Mouse (Mus musculus) midbrain, embryonic 11.5 days (tissue): Measurements from ENCODE around the gene Arhgef40. TPM values are rescaled to one million over a fixed set of nuclear protein-coding genes. Genes with fewer than 3 reads are reported as not detected.

Experiments
- ATAC-seq: fragments of 200-750 bp; cut with Nextera tagmentation; 2 replicates; pipeline ENCODE4 v1.8.0; 2017; ENCODE audit warnings: moderate TSS enrichment, moderate library complexity; ENCODE audit not compliant: low FRiP score
- DNase-seq: peaks from one replicate; pipeline ENCODE4 v3.0.0; 2015; ENCODE audit warnings: low spot score; ENCODE audit errors: missing footprints
- H3K27ac ChIP-seq: fragments of 300-500 bp; sonication (generic); 2 replicates; pipeline ENCODE4 v1.5.1; 2014; ENCODE audit warnings: low read depth, low read length
- H3K27me3 ChIP-seq: fragments of 300-500 bp; sonication (generic); 2 replicates; pipeline ENCODE4 v1.6.1; 2014; ENCODE audit warnings: mild to moderate bottlenecking, low read length, moderate library complexity, mixed read lengths; ENCODE audit not compliant: control insufficient read depth, insufficient read depth
- H3K36me3 ChIP-seq: fragments of 300-500 bp; sonication (generic); 2 replicates; pipeline ENCODE4 v1.6.1; 2014; ENCODE audit warnings: mild to moderate bottlenecking, low read length, moderate library complexity, mixed read lengths; ENCODE audit not compliant: control insufficient read depth, insufficient read depth
- H3K4me1 ChIP-seq: fragments of 300-500 bp; sonication (generic); 2 replicates; pipeline ENCODE4 v1.6.1; 2014; ENCODE audit warnings: low read length; ENCODE audit not compliant: control insufficient read depth, insufficient read depth
- H3K4me2 ChIP-seq: fragments of 300-500 bp; sonication (generic); 2 replicates; pipeline ENCODE4 v1.6.1; 2014; ENCODE audit warnings: mild to moderate bottlenecking, moderate library complexity
- H3K4me3 ChIP-seq: fragments of 300-500 bp; sonication (generic); 2 replicates; pipeline ENCODE4 v1.5.1; 2014; ENCODE audit warnings: low read depth, low read length
- H3K9ac ChIP-seq: fragments of 300-500 bp; sonication (generic); 2 replicates; pipeline ENCODE4 v1.6.1; 2014; ENCODE audit warnings: low read length
- H3K9me3 ChIP-seq: fragments of 300-500 bp; sonication (generic); 2 replicates; pipeline ENCODE4 v1.6.1; 2016; ENCODE audit warnings: low read length; ENCODE audit not compliant: control insufficient read depth
- WGBS: fragments of 180-500 bp; shearing (Covaris S2); extraction: QIAGEN DNeasy Blood & Tissue Kit; methylation state at CpG from one replicate; pipeline ENCODE4 v1.1.7; 2014; 5-methylcytosine and 5-hydroxymethylcytosine counted together
- polyA plus RNA-seq: library from polyadenylated mRNA; unstranded; fragments of >200 nt; fragmentation: Nextera tagmentation; extraction: Ambion mirVana; gene quantifications from 2 replicates; pipeline ENCODE4 v1.2.1, GENCODE M21; 2014

Arhgef40 gene
- polyA plus RNA-seq, 1 experiment from 2014 or later = 52.8 TPM

DNA sequence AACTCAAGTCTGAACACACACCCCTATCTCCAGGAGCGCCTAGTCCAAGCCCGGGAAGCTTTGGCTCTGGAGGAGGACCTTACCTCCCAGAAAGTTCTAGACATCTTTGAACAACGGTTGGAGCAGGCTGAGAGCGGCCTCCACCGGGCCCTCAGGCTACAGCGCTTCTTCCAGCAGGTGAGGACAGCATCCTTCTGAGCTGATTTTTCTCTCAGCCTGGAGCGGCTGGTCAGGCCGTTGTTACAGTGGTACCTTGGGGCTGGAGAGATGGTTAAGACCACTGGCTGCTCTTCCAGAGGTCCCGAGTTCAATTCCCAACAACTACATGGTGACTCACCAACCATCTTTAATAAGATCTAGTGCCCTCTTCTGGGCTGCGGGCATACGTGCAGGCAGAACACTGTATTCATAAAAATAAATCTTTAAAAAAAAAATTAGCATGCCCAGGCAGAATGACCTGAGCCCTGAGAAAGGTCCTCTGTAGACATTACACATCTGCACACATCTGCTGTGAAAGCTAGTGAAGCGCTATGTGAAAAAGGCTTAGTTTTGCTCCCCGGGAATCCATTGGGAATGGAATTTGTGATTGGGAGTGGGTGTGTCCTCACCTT is 11.8 kb downstream of the Arhgef40 start:
- no peaks in the 10 kb centered on the region for H3K27me3 ChIP-seq
- H3K4me1 ChIP-seq = no peaks in the 10 kb centered on the region
- H3K4me3 ChIP-seq = no peak overlapping the region
- 89% methylated on average over 13 of the region's 13 CpGs for WGBS
- H3K36me3 ChIP-seq = peaks cover 38% of the 10 kb centered on the region
- H3K4me2 ChIP-seq = no peak overlapping the region
- H3K9ac ChIP-seq = no peak overlapping the region
- no peak overlapping the region for H3K27ac ChIP-seq
- DNase-seq (peak; percentile 82), ATAC-seq (no peak)
- H3K9me3 ChIP-seq = no peaks in the 10 kb centered on the region

DNA sequence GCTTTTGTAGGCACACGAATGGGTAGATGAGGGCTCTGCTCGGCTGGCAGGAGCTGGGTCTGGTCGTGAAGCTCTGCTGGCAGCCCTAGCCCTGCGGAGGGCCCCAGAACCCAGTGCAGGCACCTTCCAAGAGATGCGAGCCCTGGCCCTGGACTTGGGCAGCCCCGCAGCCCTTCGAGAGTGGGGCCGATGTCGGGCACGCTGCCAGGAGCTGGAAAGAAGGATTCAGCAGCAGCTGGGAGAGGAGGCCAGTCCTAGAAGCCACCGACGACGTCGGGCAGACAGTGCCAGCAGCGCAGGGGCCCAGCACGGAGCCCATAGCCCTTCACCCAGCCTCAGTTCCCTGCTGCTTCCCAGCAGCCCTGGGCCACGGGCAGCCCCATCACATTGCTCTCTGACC is 12.3 kb downstream of the Arhgef40 start:
- Histone ChIP-seq H3K4me3 (no peak overlapping the region), H3K36me3 (peaks cover 36% of the 10 kb centered on the region), H3K4me2 (no peak overlapping the region), H3K27ac (no peak overlapping the region), H3K9me3 (no peaks in the 10 kb centered on the region), H3K4me1 (no peaks in the 10 kb centered on the region), H3K27me3 (no peaks in the 10 kb centered on the region), H3K9ac (no peak overlapping the region)
- DNase-seq (no peak), ATAC-seq (no peak; the same call in 1 of the 2 replicates)
- WGBS = 75% methylated on average over 17 of the region's 17 CpGs

DNA sequence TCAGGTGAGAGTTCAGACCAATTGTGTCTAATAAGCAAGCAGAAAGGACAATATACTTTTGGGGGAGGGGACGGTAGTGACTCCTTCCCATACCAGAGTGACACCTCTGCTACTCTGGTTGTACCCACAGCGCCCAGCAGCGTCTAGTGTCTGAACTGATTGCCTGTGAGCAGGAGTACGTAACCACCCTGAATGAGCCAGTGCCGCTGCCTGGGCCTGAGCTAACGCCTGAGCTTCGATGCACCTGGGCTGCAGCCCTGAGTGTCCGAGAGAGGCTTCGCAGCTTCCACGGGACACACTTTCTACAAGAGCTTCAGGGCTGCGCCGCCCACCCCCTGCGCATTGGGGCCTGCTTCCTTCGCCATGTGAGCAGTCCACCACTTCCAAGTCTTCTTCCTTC is 13.0 kb downstream of the Arhgef40 start:
- WGBS = 88% methylated on average over 14 of the region's 14 CpGs
- Histone ChIP-seq H3K4me2 (no peak overlapping the region), H3K9ac (no peak overlapping the region), H3K9me3 (no peaks in the 10 kb centered on the region), H3K36me3 (peaks cover 37% of the 10 kb centered on the region), H3K4me3 (no peak overlapping the region), H3K27me3 (no peaks in the 10 kb centered on the region), H3K4me1 (no peaks in the 10 kb centered on the region), H3K27ac (no peak overlapping the region)
- DNase-seq = peak; percentile 72
- ATAC-seq = no peak

DNA sequence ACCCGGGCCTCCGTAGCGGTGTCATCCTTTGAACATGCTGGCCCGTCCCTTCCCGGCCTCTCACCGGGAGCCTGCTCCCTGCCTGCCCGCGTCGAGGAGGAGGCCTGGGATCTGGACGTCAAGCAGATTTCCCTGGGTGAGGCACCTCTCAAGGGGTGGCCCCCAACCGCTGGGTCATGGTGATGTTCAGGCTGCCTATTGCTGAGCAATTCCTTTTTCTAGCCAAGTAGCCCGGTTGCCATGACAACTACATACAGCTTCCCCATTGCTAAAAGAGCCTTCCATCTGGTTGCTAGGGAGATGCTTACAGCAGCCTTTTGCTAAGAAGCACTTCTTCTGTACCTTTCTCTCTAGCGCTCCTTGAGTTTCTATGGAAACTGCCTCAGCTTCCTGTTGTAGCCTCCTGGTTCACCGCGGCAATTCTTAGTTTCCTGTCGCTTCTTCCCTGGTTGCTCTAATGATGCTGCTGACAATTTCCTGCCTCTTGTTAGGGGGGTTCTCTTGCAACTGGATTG is 19.5 kb downstream of the Arhgef40 start:
- H3K36me3 ChIP-seq = peaks cover 42% of the 10 kb centered on the region
- ATAC-seq = peak; percentile 83

DNA sequence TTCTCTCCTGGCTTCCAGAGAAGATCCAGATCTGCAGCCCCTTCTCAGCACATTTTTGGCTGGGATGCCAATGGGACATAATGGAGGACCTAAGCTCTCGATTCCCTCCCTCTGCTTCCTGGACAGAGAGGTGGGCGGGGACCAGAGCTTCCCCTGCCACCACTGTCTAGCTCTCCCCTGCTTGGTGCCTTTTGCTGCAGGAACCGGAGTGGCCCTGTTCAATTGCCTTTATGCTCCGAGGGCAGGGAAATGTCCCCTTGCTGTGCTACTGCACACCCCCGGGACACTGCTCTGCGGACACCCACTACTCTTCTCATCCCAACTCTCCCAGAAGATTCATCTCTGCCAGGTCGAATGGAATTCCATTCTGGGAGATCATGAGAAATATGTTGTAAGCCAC is 20.6 kb downstream of the Arhgef40 start:
- no peaks in the 10 kb centered on the region for H3K27me3 ChIP-seq
- H3K4me1 ChIP-seq = peaks cover 52% of the 10 kb centered on the region
- H3K36me3 ChIP-seq = peaks cover 44% of the 10 kb centered on the region
- no peak overlapping the region for H3K4me3 ChIP-seq
- H3K4me2 ChIP-seq = no peak overlapping the region
- no peak for ATAC-seq
- no peaks in the 10 kb centered on the region for H3K9me3 ChIP-seq
- no peak overlapping the region for H3K27ac ChIP-seq
- 63% methylated on average over 7 of the region's 7 CpGs for WGBS
- H3K9ac ChIP-seq = no peak overlapping the region
- peak; percentile 77 for DNase-seq

More for the DNA sequence above, 19.5 kb downstream of the Arhgef40 start:
- Histone ChIP-seq H3K4me3 (no peak overlapping the region), H3K27ac (peak overlapping the region; percentile 76), H3K4me2 (peak overlapping the region; percentile 31), H3K9ac (peak overlapping the region; percentile 9; the same call in 1 of the 2 replicates), H3K9me3 (no peaks in the 10 kb centered on the region), H3K27me3 (no peaks in the 10 kb centered on the region), H3K4me1 (peaks cover 41% of the 10 kb centered on the region)
- peak; percentile 96 for DNase-seq
- whole genome bisulfite sequencing = 7% methylated on average over 16 of the region's 16 CpGs

DNA sequence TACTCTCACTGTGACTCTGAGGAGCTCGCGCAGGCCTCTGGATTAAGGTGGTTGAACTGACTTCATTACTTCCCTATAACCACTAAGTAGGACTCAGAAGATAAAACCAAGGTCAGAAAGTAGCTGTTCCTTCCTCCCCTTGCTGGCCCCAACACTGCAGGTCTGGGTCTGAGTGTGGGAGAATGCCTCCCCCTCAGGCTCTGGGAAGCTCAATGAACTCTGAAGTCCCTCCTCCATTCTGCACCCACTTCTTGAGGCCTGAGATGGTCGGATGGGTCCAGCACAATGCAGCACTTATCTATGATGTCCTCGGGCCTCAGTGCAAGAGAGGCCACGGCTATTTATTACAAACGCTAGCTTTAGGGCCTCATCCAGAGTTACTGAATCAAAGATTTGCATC is 21.1 kb downstream of the Arhgef40 start:
- Histone ChIP-seq H3K27ac (no peak overlapping the region), H3K4me3 (no peak overlapping the region), H3K4me1 (peaks cover 53% of the 10 kb centered on the region), H3K36me3 (peaks cover 41% of the 10 kb centered on the region), H3K27me3 (no peaks in the 10 kb centered on the region), H3K9ac (no peak overlapping the region), H3K4me2 (no peak overlapping the region), H3K9me3 (no peaks in the 10 kb centered on the region)
- DNase-seq = peak; percentile 83
- WGBS = 87% methylated on average over 6 of the region's 6 CpGs
- no peak for ATAC-seq

DNA sequence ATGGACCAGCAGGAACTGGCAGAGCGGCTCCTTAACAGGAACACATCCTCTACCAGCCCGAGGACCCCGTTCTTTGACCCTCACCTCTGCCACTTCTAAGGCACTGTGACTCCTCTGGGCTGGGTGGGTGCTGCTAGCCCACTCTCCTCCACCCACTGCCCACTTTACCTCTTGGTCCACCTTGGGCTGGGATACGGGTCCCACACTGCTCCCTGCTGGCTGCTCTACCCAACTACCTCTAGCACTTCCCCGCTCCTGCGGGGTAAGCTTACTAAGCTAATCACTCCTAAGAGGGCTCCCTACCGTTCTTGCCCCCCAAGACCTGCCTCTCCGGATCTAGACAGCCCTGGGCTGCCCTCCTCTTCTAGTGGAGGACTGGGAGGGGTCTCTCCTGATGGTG is 21.7 kb downstream of the Arhgef40 start:
- no peak overlapping the region for H3K4me3 ChIP-seq
- no peak overlapping the region for H3K4me2 ChIP-seq
- DNase-seq (no peak), ATAC-seq (no peak)
- WGBS = 69% methylated on average over 8 of the region's 8 CpGs
- no peaks in the 10 kb centered on the region for H3K9me3 ChIP-seq
- H3K27ac ChIP-seq = no peak overlapping the region
- no peaks in the 10 kb centered on the region for H3K27me3 ChIP-seq
- no peak overlapping the region for H3K9ac ChIP-seq
- H3K36me3 ChIP-seq = peaks cover 37% of the 10 kb centered on the region
- peaks cover 54% of the 10 kb centered on the region for H3K4me1 ChIP-seq

DNA sequence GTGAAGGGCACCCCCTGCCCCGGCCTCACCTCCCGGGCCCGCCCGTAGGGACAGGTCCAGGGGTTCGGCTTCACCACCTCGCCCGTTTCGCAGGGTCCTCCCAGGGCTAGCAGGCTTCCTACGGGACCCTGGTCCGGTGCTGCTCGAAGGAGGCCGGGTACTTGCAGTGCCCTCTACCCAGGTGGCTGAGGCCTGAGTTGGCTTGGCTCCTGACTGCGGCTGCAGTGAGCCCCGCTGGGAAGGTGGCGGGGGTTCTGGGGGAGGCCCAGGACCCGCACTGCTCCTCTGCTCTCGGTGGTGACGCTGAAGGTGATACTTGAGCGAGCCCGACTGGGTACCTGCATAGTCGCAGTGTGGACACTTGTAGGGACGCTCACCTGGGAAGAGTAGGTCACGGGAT is 22.3 kb downstream of the Arhgef40 start:
- Histone ChIP-seq H3K27me3 (no peaks in the 10 kb centered on the region), H3K4me2 (no peak overlapping the region), H3K9ac (no peak overlapping the region), H3K27ac (no peak overlapping the region), H3K4me3 (no peak overlapping the region), H3K9me3 (no peaks in the 10 kb centered on the region), H3K4me1 (peaks cover 59% of the 10 kb centered on the region), H3K36me3 (peaks cover 37% of the 10 kb centered on the region)
- 93% methylated on average over 23 of the region's 23 CpGs for WGBS
- DNase-seq (peak; percentile 82), ATAC-seq (no peak)

DNA sequence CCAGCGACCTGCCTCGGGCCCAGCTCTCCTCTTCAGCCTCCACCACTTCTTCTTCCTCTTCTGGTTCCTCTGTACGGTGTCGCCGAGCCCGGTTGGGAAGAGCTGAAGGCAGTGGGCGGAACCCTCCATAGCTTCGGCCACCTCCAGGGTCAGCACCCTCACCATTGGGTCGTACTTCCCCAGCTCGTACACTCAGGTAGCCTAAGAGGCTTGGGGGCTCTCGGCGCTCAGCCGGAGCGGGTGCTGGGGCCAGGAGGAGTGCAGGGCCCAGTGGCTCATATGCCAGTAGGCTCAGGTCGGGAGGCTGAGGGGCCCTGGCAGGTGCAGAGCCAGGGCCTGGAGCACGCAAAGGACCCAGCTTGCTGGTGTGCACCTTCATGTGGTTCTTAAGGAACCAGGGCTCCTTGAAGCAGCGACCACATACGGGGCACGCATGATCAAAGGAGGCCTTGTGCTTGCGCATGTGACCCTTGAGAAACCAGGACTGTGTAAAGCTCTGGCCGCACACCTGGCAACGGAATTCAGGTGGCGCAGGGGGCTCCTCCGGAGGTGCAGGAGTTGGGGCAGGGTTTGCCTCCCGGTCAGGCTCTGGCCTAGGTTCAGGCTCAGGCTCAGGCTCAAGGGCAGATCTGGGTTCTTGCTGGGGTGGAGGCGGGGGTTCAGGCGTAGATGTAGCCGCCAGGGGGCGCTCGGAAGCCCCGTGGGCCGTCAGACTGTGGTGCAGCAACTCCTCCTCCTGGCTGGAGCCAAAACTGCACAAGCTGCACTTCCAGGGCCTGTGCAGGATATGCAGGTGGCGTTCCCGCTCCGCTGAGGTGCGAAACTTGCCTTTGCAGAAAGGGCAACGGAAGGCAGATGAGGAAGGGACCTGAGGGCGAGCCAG is 24.0 kb downstream of the Arhgef40 start:
- peaks cover 69% of the 10 kb centered on the region for H3K4me1 ChIP-seq
- H3K27me3 ChIP-seq = no peaks in the 10 kb centered on the region
- peak overlapping the region; percentile 73 for H3K9ac ChIP-seq
- H3K4me3 ChIP-seq = peak overlapping the region; percentile 41
- H3K27ac ChIP-seq = 0 out of 2 replicates have a peak overlapping the region, but pooled peaks have one; percentile 100
- no peaks in the 10 kb centered on the region for H3K9me3 ChIP-seq
- peak overlapping the region; percentile 85 for H3K4me2 ChIP-seq
- ATAC-seq (peak; percentile 12), DNase-seq (peak; percentile 99)
- 52% methylated on average over 38 of the region's 38 CpGs for WGBS
- peaks cover 30% of the 10 kb centered on the region for H3K36me3 ChIP-seq
